Comparison of ENCODE assay signal across 8 mouse cellular contexts in the genomic region with DNA sequence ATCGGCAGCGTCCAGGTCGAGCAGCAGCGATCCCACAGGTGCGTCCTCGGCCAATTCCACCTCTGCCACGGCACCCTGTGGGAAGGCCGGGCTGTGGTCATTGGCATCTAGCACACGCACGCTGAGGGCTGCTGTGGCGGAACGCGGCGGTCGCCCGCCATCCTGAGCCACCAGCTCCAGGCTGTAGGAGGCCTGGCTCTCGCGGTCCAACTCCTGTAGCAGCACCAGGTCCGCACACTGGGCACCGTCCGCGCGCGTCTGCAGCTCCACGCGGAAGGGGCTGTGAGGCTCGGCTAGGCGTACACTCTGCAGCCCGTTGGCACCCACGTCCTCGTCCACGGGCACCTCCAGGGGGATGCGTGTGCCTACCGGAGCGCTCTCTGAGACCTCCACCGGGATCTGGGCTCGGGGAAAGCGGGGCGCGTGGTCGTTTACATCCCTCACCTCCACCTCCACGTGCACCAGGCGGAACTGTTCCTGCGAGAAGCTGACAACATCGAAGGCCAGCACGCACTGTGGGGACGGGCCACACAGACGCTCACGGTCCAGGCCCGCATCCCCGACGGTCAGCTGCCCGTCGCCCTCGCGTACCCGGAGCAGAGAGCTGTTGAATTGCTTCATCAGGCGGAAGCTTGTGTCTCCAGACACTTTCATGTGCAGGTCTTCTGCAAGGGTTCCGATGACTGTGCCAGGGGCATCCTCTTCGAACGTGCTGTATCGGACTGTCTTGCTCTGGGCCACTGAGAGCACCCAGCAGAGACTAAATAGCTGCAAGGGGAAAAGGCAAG. TPM values are rescaled to one million over a fixed set of nuclear protein-coding genes. Genes with fewer than 3 reads are reported as not detected.
DNase-seq lines count a peak whose midpoint lies in the region; ATAC-seq and TF ChIP-seq lines count a peak whose summit lies in the region.

No protein-coding gene starts in this region.

- H3K4me3 ChIP-seq in heart, embryonic 13.5 days: peak overlapping the region; percentile 51
- H3K4me3 ChIP-seq in ES-Bruce4 (ENCODE audit: low read depth, low read length): peak overlapping the region; percentile 37
- peak overlapping the region; percentile 42 for H3K4me3 ChIP-seq in embryonic facial prominence, embryonic 14.5 days (ENCODE audit: low read depth, low read length)
- peak overlapping the region; percentile 48 for H3K4me3 ChIP-seq in limb, embryonic 10.5 days

- no peaks in the 10 kb centered on the region for H3K36me3 ChIP-seq in heart, embryonic 13.5 days
- H3K36me3 ChIP-seq in ES-Bruce4 (ENCODE audit: control insufficient read depth, insufficient read depth, low read length, poor library complexity, severe bottlenecking): no peaks in the 10 kb centered on the region
- no peaks in the 10 kb centered on the region for H3K36me3 ChIP-seq in embryonic facial prominence, embryonic 14.5 days (ENCODE audit: control insufficient read depth, insufficient read depth, low read length)
- no peaks in the 10 kb centered on the region for H3K36me3 ChIP-seq in limb, embryonic 10.5 days

- ATAC-seq in heart, embryonic 13.5 days (ENCODE audit: extremely low read depth, insufficient number of reproducible peaks, low FRiP score, low TSS enrichment): no peak
- ATAC-seq in embryonic facial prominence, embryonic 14.5 days (ENCODE audit: low read depth): peak; percentile 20; the same call in 1 of the 2 replicates

- H3K9me3 ChIP-seq in heart, embryonic 13.5 days: no peaks in the 10 kb centered on the region; the same call in 1 of the 2 replicates
- no peaks in the 10 kb centered on the region for H3K9me3 ChIP-seq in ES-Bruce4 (replicated peaks; ENCODE audit: control insufficient read depth, insufficient read depth, low read length, poor library complexity, severe bottlenecking)
- H3K9me3 ChIP-seq in embryonic facial prominence, embryonic 14.5 days (ENCODE audit: control insufficient read depth, low read length): 0 out of 2 replicates have a peak, but pooled peaks cover 1% of the 10 kb centered on the region
- H3K9me3 ChIP-seq in limb, embryonic 10.5 days (replicated peaks): no peaks in the 10 kb centered on the region

- peak overlapping the region; percentile 81 for H3K4me2 ChIP-seq in heart, embryonic 13.5 days
- H3K4me2 ChIP-seq in embryonic facial prominence, embryonic 14.5 days (ENCODE audit: low read depth, low read length): peak overlapping the region; percentile 76

- no peak for TF ChIP-seq EP300 in ES-Bruce4 (IDR thresholded peaks at IDR 0.05; ENCODE audit: insufficient read depth, low read depth, low read length)

- DNase-seq in heart, adult 18-20 months: no peak
- DNase-seq in embryonic facial prominence, embryonic 14.5 days (ENCODE audit: low spot score): no peak
- peak; percentile 45 for DNase-seq in limb, embryonic 10.5 days (ENCODE audit: low spot score)
- peak; percentile 44 for DNase-seq in retina, postnatal 1 day
- DNase-seq in adrenal gland, adult 8-10 months: no peak
- DNase-seq in c-Kit-positive CD71-positive TER-119-positive erythroid progenitor cells, embryonic 14.5 days (ENCODE audit: low spot score): no peak

- no peak for TF ChIP-seq POLR2A in ES-Bruce4 (IDR thresholded peaks at IDR 0.05; ENCODE audit: insufficient read depth, low read length)

- H3K27me3 ChIP-seq in heart, embryonic 13.5 days (replicated peaks): peaks cover 97% of the 10 kb centered on the region
- H3K27me3 ChIP-seq in ES-Bruce4 (ENCODE audit: control insufficient read depth, insufficient read depth, low read length, poor library complexity, severe bottlenecking): peaks cover 18% of the 10 kb centered on the region
- H3K27me3 ChIP-seq in embryonic facial prominence, embryonic 14.5 days (replicated peaks; ENCODE audit: control insufficient read depth, insufficient read depth, low read length): peaks cover 85% of the 10 kb centered on the region
- peaks cover 100% of the 10 kb centered on the region for H3K27me3 ChIP-seq in limb, embryonic 10.5 days (ENCODE audit: low read depth, poor library complexity, severe bottlenecking)

- peaks cover 49% of the 10 kb centered on the region for H3K4me1 ChIP-seq in heart, embryonic 13.5 days
- H3K4me1 ChIP-seq in ES-Bruce4 (ENCODE audit: control insufficient read depth, insufficient read depth, low read length): no peaks in the 10 kb centered on the region
- H3K4me1 ChIP-seq in embryonic facial prominence, embryonic 14.5 days (ENCODE audit: control insufficient read depth, insufficient read depth, low read length): peaks cover 24% of the 10 kb centered on the region
- peaks cover 56% of the 10 kb centered on the region for H3K4me1 ChIP-seq in limb, embryonic 10.5 days

- H3K9ac ChIP-seq in heart, embryonic 13.5 days: no peak overlapping the region
- H3K9ac ChIP-seq in ES-Bruce4 (ENCODE audit: low read depth, poor library complexity, severe bottlenecking): no peak overlapping the region
- no peak overlapping the region for H3K9ac ChIP-seq in embryonic facial prominence, embryonic 14.5 days (ENCODE audit: low read depth, low read length)

- TF ChIP-seq CTCF in ES-Bruce4 (IDR thresholded peaks at IDR 0.05; ENCODE audit: low read depth, low read length): no peak

- no peak overlapping the region for H3K27ac ChIP-seq in heart, embryonic 13.5 days (replicated peaks)
- H3K27ac ChIP-seq in ES-Bruce4 (ENCODE audit: insufficient read depth, low read length): no peak overlapping the region
- no peak overlapping the region for H3K27ac ChIP-seq in embryonic facial prominence, embryonic 14.5 days (replicated peaks; ENCODE audit: low read depth, low read length)
- H3K27ac ChIP-seq in limb, embryonic 10.5 days: no peak overlapping the region

- 4% methylated on average over 62 of the region's 62 CpGs for WGBS in heart, embryonic 13.5 days
- 3% methylated on average over 46 of the region's 62 CpGs for WGBS in embryonic facial prominence, embryonic 14.5 days
- WGBS in limb, embryonic 10.5 days: 4% methylated on average over 62 of the region's 62 CpGs

RNA-seq across cellular contexts. Expression of a gene that starts 0.6 kb away (rescaled TPM):
- polyA plus RNA-seq in heart, embryonic 13.5 days (2015; fragmentation: Nextera tagmentation; extraction: Ambion mirVana): 0.07 and 0.08 TPM in 2 replicates
- total RNA-seq in heart, adult 18-20 months (2021): under 1 TPM in 1 of 2 experiments, not detected in 1; 0.20 TPM
- polyA plus RNA-seq in ES-Bruce4 (2011; ENCODE audit: insufficient read depth, insufficient read length, low read depth, missing spikeins): 0.39 TPM in 1 of 2 replicates, not detected in the other
- 2.1 and 3.1 TPM in 2 replicates for polyA plus RNA-seq in embryonic facial prominence, embryonic 14.5 days (2014; fragmentation: Nextera tagmentation; extraction: Ambion mirVana)
- polyA plus RNA-seq in limb, embryonic 10.5 days (2016; fragmentation: Nextera tagmentation; extraction: Ambion mirVana): 0.93 and 3.4 TPM in 2 replicates
- under 1 TPM in 3 of 4 experiments, not detected in 1; 0.08 to 0.61 (median 0.21) TPM for total RNA-seq in adrenal gland, adult 8-10 months (2022)

Comparison
In these comparisons a context has a peak if more than half of its experiments do, and no peak if none do; other contexts are left out.
1. DNase-seq: peak in limb, embryonic 10.5 days (single experiment) and retina, postnatal 1 day (single experiment); none in heart, adult 18-20 months (0 of 2), embryonic facial prominence, embryonic 14.5 days (single experiment), adrenal gland, adult 8-10 months (single experiment) and c-Kit-positive CD71-positive TER-119-positive erythroid progenitor cells, embryonic 14.5 days (single experiment).
2. Peak in every context shown above with its lines, with median percentiles within 50 percentile points of each other: H3K4me3 ChIP-seq.